Mouse (Mus musculus): ENCODE measurements around the gene Eif4enif1.
A peak's percentile ranks its signal among the peaks of the same experiment; 100 is the strongest.
"Not testable (repeated sequence)": the region's sequence is repeated elsewhere in the genome, so short reads cannot be mapped to it uniquely, and the experiment has no call there.

Eif4enif1 gene

DNA sequence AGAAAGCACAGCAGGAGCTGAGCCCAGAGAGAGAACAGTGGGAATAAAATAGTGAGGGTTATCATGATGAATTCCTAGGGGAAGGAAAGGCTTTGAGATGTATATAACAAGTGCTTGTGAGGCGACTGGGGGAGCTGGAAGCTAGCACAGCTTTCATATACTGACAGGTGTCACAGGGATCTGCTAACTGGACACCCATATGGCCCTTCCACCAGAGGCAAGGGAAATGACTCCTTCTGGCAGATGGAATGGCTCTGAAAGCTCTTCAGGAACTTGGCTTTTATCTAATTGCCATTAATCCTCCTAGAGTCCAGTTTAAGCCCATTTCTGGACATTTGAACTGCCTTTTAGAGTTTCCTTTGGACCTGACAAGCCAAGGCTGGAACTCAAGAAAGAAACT, 20.2 kb upstream of the Eif4enif1 start:
- DNase-seq: not testable (repeated sequence)

DNA sequence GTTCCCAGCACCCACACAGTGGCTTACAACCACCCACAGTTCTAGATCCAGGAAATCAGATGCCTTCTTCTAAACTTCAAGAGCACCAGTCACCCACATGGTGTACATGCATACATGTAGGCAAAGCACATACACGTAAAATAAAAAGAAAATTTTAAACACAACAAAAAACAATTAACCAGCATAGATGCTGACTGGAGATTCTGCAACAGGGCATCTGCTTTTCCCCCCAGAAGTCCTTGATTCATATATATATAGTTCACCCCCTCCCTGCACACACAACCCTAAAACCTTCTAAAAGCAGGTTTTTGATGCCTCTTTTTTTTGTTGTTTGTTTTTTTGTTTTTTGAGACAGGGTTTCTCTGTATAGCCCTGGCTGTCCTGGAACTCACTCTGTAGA, 19.5 kb upstream of the Eif4enif1 start:
- DNase-seq: peak; percentile 8

GRCm38 (mm10) chr11:3193363-3193762, 8.8 kb upstream of the Eif4enif1 start, which contains the start of gene Sfi1:
Sfi1 (minus strand) TSS chr11:3193463.
- DNase-seq: no peak

DNA sequence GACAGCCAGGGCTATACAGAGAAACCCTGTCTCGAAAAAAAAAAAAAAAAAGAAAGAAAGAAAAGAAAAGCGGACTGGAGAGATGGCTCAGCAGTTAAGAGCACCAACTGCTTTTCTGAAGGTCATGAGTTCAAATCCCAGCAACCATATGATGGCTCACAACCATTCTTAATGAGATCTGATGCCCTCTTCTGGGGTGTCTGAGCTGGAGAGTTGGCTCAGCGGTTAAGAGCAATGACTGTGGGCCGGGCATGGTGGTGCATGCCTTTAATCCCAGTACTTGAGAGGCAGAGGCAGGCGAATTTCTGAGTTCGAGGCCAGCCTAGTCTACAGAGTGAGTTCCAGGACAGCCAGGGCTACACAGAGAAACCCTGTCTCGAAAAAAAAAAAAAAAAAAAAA, 1.6 kb upstream of the Eif4enif1 start:
- not testable (repeated sequence) for DNase-seq

DNA sequence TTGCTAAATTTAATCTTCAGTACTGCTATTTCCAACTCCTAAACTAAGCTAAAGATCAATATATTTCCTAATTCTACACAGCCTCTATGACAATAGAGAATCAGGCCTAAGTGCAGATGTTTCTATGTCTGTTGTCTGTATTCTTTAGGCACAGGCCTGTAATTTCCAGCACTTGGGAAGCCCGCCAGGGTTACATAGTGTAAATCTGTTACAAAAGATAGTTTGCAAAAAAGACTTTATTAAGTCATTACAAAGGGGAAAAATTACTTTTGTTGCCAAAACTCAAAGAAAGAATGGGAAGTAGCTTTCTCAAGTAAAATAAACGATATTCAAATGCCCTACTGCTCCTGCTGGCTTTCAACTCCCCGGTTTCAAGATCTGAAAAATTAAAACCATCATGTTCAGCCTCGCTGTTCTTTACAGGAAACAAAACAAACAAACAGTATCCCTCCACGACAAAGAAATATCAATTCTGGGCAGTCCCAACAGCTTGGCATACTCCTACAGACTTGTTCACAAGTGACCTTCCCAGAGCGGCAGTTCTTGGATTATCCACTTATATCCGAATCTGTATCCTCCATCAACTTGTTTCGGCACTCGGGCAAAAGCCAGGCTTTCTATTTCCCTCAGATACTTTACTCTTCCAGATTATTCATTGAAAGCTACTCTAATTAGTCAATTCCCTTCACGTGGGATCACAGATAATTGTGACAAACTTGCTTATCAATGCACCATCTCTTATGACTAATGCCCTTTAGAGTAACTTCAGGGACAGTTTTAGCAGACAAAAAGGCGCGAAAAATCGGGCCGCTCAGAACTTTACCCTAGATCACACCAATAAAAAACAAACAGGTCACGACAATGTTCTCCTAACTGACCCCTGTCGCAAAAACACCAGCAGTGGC, 614 bp upstream of the Eif4enif1 start:
- no peak for DNase-seq

DNA sequence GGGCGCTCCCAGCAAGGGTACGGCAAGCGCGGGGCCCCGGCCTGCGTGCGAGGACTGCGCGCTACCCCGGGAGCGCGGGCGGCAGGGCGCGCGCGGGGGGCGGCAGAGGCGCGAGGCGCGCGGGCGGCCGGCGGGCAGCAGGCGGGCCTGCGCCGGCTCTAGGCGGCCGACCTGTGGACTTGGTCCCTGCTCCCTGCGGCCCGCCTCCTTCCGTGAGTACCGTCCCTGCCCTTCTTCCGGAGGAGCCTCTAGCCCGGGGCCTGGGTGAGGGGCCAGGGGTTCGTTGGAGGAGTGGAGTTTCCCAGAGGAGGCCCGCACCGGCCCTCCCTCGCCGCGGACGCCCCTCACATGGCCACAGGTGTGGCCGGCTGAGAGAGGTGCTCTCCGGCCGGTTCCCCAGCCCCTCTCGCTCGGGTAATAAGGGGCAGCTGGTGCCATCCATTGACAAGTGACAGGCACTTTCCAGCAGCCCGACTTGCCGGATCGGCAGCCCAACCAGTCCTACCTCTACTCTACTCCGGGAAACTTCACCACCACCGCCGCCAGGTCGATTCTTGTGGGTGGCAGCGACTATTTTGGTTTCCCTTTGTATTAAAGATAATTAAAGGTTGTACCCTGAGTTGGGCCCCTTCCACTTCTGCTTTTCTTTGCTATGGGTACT, 719 bp downstream of the Eif4enif1 start:
- DNase-seq: peak; percentile 68

DNA sequence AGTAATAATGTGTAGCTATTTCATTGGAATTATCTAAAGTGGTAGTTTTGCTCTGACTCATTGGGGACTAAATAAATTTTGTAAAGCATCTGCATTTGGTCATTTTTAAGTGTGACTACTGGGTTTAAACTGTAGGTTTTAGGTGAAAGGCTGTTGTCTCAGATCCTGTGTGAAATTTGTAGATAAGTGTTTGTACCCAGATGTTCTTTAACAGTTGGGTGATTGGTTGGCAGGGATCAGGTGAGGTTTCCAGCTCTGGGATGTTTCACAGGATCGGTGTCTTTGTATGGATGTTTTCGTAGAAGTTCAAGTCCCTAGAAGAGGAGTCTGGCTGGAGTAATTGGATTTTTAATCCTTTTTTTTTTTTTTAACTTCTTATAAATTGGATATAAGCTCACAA, 1.6 kb downstream of the Eif4enif1 start:
- no peak for DNase-seq

DNA sequence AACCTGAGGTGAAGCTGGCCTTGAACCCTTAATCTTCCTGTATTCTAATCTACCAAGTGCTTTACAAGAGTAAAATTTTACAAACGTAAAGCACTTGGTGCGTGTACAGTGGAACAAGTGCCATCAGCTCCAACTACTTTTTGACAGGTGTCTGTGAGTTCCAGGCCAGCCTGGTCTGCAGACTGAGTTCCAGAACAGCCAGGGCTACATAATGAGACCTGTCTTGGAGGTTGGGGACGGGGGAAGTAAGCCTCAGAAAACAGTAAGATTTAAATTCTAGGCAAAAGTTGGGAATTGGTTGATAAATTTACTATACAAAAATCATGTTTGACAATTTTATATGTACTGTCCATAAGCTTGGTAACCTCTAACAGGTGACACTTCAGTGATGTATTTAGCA, 3.0 kb downstream of the Eif4enif1 start:
- no peak for DNase-seq

DNA sequence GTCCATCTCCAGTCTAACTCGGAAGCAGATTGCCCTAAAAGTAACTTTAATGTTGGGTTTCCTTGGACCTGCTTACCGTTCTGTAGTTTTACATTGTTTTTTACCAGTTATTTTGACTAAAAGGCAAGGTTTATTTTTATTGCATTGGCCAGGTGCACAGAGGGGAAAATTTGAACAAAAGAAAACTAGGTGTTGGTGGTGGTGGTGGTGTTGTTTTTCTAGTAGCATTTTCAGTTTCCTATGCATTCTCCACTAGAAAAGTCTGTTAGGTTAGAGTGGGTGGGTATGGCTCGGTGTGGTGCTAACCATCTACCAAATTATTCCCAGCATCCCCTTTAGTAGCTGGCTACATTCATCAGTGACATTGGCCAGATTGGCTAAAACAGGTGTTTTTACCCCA, 4.6 kb downstream of the Eif4enif1 start:
- no peak for DNase-seq

- DNase-seq: no peak
Measured at GRCm38 (mm10) chr11:3212526-3212925, 10.3 kb downstream of the Eif4enif1 start.

DNA sequence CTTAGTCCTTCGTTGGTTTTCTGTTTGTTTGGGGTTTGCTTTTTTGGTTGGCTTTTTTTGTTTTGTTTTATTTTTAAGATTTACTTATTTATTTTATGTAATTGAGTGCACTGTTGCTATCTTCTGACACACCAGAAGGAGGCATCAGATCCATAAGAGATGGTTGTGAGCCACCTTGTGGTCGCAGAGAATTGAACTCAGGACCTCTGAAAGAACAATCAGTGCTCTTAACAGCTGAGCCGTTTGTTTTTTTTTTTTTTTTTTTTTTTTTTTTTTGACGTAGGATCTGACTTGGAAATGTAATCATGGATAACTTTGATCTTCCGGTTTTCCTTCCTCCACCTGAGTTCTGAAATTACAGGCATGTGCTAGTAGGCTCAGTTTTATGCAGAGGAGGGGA, 20.9 kb downstream of the Eif4enif1 start:
- DNase-seq: no peak

- no peak for DNase-seq
Measured at GRCm38 (mm10) chr11:3227113-3227512, 24.9 kb downstream of the Eif4enif1 start.

GRCm38 (mm10) chr11:3232248-3232647, 30.1 kb downstream of the Eif4enif1 start:
- DNase-seq: no peak

- DNase-seq: no peak
Measured at GRCm38 (mm10) chr11:3233704-3234103, 31.5 kb downstream of the Eif4enif1 start.

- DNase-seq: no peak
Measured at GRCm38 (mm10) chr11:3235277-3235676, 33.1 kb downstream of the Eif4enif1 start.

DNA sequence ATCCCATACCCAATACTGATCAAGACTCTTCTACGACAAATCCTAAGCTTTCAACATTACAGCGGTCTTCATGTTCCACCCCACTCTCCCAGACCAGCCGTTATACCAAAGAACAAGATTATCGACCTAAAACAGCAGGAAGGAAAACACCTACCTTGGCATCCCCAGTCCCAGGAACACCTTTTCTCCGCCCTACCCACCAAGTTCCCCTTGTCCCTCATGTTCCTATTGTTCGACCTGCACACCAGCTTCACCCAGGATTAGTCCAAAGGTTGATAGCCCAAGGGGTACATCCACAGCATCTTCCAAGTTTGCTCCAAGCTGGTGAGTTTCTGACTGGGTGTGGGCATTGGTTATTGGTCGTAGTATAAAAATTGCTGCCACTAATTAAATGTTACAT, 40.2 kb downstream of the Eif4enif1 start:
- no peak for DNase-seq

DNA sequence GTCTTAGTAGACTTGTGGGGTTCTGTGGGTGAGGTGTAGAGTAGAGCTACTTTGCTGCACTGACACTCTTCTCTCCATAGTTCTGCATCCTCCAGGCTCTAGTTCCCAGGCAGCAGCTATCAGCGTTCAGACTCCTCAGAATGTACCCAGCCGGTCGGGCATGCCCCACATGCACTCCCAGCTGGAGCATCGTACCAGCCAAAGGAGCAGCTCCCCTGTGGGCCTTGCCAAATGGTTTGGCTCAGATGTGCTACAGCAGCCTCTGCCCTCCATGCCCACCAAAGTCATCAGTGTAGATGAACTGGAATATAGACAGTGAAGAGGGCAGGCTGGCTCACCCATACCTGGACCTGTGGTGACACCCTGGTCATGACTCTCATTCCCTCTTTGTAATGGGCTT, 41.6 kb downstream of the Eif4enif1 start:
- no peak for DNase-seq

GRCm38 (mm10) chr11:3247387-3247786, 45.2 kb downstream of the Eif4enif1 start:
- DNase-seq: no peak

GRCm38 (mm10) chr11:3259537-3259936, 57.3 kb downstream of the Eif4enif1 start:
- DNase-seq: no peak

DNA sequence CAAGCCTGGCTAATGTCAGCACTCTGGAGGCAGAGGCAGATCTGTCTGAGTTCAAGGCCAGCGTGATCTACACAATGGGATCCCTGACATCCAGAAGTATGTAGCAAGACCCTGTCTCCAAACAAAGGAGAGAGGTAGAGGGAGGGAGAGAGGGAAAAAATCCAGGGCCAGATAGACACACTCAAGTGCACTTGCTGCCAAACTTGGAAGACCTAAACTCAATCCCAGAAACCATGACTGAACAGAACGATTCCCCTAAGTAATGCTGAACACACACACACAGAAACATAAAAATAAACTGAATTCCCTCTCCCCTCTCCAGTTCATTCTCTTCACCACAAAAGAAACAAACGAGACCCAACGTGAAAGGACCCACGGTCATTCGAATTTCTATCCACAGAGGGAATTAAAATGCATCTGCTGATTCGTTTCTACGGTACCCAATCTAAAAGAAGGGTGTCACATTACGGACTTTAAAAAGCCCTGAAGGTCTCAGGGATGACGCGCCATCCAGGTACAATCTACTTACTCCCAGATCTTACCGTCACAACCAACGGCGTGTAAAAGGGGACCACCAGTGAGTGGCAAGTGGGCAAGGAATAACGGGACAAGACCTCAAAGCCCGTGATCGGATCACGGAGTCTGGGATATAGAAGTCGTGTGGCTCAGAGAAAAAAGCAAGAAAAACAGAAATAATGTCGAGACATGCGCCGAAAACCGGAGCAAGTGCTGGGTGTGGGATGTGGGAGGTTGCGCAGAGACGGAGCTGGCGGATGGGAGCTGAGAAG, 63.3 kb downstream of the Eif4enif1 start:
- DNase-seq: no peak

- peak; percentile 92 for DNase-seq
Measured at GRCm38 (mm10) chr11:3266079-3266685, 64.0 kb downstream of the Eif4enif1 start, which contains the start of gene Drg1. Drg1 (minus strand) TSS chr11:3266415.

GRCm38 (mm10) chr11:3267133-3267532, 64.9 kb downstream of the Eif4enif1 start:
- DNase-seq: no peak

DNA sequence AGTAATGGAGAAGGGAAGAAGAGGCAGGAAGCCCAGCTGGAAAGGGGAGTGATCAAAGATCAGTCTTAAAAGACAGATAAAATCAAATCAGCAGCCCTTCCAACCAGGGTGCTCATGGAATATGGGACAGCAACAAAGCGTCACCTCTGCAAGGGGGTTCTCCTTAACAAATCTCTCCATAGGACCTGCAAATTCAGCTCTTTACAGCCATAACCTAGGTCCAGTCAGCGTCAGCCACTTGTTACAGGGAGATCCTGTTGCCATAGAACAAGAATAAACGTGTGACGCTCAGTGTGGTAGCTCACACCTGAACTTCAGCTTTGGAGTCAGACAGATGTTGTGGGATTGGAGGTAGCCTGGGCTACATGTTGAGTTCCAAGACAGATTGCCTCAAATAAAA, 67.0 kb downstream of the Eif4enif1 start:
- no peak for DNase-seq
